Mouse (Mus musculus): Measurements from ENCODE around the gene Spryd3.

DNA sequence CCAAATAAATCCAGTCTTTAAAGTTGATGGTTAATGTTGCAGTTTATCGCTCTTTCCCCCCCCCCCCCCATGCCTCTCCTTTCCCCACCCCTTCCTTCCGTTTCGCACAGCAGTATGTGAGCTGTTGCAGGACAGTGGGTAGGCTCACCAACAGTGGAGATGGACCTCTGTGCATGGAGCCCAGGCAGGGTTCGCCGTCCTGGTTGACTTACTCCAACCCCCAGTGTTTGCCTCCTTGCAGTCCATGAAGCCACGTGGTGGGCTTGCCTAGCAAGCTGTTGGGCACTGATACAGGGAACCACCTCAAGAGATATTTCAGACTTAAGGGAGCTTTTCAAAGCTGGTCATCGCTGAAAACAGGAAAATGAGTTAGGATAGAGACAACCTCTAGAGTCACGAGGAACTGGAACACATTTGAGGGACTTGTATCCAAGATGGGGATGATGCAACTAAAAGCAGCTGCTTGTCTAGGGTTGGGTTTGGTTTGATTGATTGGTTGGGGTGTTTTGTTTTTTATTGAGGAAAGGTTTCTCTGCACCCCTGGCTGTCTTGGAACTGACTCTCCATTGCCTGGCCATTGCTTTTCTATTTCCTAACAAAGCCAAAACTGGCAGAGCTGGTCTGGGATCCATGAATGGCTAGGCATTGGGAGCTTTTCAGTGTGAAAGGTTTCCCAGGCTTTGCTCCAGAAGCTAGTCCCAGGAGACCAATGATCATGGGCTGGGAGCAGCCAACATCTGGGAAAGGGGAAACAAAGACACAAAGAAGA lies 38.7 kb downstream of the Spryd3 start:
- TF ChIP-seq CTCF (IDR thresholded peaks at IDR 0.05; ENCODE audit: insufficient read depth, low read length) (no peak), POLR2A (IDR thresholded peaks at IDR 0.05; ENCODE audit: borderline replicate concordance, extremely low read depth, low read depth, low read length) (no peak)
